Mouse (Mus musculus) G1E-ER4 (cell line): ENCODE results near the gene Ccdc120. TPM values are rescaled to one million over a fixed set of nuclear protein-coding genes. Genes with fewer than 3 reads are reported as not detected.
"Not testable (repeated sequence)": the region's sequence is repeated elsewhere in the genome, so short reads cannot be mapped to it uniquely, and the experiment has no call there.

Experiments used
- GATA1 ChIP-seq: IDR thresholded peaks from one replicate; pipeline ENCODE4 v1.8.0; 2012; ENCODE audit warnings: low read length, inconsistent platforms
- polyA plus RNA-seq: library from polyadenylated mRNA; stranded (reverse); fragments of >175 nt; gene quantifications from 2 replicates; pipeline ENCODE4 v1.2.3, GENCODE M21; 2012

The Ccdc120 gene
- polyA plus RNA-seq, 1 experiment = 11.4 TPM

GRCm38 (mm10) chrX:7725841-7726240 is 24.9 kb downstream of the Ccdc120 start:
- TF ChIP-seq GATA1 = no peak

DNA sequence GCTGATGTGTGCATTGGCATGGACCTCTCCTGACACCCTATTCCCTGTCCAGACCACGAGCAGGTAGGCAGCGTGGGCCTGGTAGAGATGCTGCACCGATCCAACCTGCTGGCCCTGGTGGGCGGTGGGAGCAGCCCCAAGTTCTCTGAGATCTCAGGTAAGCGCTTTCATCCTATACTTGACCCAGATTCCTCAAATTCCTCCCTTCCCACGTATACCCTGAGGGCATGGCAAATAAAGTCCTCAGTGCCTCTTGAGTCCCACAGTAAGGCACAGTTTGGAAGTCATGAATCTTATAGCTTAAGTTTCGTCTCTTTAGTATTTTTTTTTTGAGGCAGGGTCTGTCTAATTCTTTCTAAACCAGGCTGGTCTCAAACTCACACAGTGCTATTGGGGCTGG is 26.6 kb downstream of the Ccdc120 start:
- no peak for TF ChIP-seq GATA1

- TF ChIP-seq GATA1 = no peak
These were observed 28.0 kb downstream of the Ccdc120 start for GRCm38 (mm10) chrX:7722691-7723090.

- TF ChIP-seq GATA1 = no peak
These were observed 28.5 kb downstream of the Ccdc120 start for GRCm38 (mm10) chrX:7722282-7722611.

DNA sequence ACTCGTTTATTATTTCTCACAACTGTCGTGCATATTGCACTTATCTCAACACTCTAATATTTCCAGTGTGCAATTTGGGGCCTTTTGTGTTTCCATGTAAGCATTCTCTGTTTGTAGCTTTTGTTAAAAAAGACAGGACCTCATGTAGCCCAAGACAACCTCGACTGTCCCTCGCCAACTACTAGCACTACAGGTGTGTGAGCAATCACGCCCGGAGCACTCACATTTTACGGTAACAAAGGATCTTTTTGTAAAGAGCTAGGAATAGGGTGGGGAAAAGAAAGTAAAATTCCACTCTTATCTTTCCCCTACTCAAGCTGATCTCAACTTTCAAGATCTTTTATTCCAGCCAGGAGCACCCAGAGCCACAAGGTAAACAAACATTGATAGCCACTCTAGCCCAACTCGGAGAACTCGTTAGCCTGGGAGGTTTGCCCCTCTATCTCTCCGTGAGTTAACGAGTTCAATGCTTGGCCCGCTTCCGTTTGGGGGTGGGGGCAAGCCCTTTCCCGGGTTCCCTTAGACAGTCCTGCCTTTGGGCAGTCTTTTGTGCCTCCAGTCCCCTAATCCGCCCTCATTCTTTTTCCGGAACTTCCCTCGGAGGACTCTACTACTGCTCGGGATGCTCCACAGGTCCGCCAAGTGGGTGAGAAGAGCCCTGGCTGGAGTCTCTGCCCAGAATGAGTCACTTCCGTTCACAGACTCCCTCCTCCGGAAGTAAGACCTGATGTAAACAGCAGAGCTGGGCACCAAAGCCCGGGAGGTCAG is 29.0 kb downstream of the Ccdc120 start, which contains the start of gene Gm45208:
Gene Gm45208, plus strand, starts transcription at position 732 of the 768 bp plus-strand sequence.
- TF ChIP-seq GATA1 = no peak

- not testable (repeated sequence) for TF ChIP-seq GATA1
These were observed 36.4 kb downstream of the Ccdc120 start, which contains the start of gene Wdr45 for GRCm38 (mm10) chrX:7714135-7714899. Gene Wdr45, plus strand, starts transcription at chrX:7714333.

DNA sequence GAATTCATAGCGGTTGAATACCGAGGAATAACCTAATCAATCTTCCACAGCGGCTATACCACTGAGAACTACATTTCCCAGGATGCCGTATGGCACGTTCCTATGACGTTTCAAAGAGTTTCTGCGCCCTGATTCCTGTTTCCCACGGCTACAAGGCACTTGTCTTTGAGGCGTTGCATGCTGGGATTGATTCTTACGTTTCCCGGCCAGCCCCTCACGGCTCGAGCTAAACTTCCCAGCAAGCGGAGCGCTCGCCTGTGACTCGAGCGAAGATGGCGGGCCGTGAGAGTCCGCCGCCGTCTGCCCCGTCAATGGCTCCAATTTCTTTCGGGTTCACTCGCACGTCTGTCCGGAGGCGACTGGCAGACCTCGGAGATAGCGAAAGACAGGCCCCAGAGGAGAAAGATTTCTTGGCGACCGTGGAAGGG is 53.7 kb downstream of the Ccdc120 start, which contains the start of gene Gpkow:
Gene Gpkow, plus strand, starts transcription at position 178 of the 428 bp plus-strand sequence.
- TF ChIP-seq GATA1 = no peak

DNA sequence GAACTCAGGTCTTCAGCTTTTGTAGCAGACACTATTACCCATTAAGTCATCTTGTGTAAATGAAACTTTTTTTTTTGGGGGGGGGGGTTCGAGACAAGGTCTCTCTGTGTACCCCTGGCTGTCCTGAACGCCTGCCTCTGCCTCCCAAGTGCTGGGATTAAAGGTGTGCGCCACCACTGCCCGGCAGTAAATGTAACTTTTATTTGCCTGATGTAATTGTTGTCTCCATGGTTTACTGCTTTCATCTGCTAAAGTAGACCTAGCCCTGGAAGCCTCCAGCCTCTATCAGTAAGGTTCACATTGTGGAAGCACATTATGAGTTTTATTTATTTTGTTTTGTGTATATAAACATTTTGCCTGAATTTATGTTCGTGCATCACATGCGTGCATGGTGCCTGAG is 54.2 kb downstream of the Ccdc120 start:
- no peak for TF ChIP-seq GATA1

GRCm38 (mm10) chrX:7692862-7693261 is 57.8 kb downstream of the Ccdc120 start:
- no peak for TF ChIP-seq GATA1

- TF ChIP-seq GATA1 = no peak
These were observed 60.2 kb downstream of the Ccdc120 start for GRCm38 (mm10) chrX:7690486-7690885.

GRCm38 (mm10) chrX:7688321-7688720 is 62.4 kb downstream of the Ccdc120 start:
- TF ChIP-seq GATA1 = no peak

Other genes starting within 250 kb of the Ccdc120 start
- 0.21 and 0.60 TPM in 2 replicates for gene Foxp3, start 177.3 kb downstream of the Ccdc120 start, polyA plus RNA-seq
- gene Ppp1r3f, start 176.6 kb downstream of the Ccdc120 start, polyA plus RNA-seq = 1.9 and 2.3 TPM in 2 replicates
- gene Ccdc22, start 145.4 kb downstream of the Ccdc120 start, polyA plus RNA-seq = 31.8 and 33.6 TPM in 2 replicates
- gene Cacna1f, start 143.8 kb downstream of the Ccdc120 start, polyA plus RNA-seq = 0.02 and 0.10 TPM in 2 replicates
- gene Syp, start 112.4 kb downstream of the Ccdc120 start, polyA plus RNA-seq = 0.18 and 0.27 TPM in 2 replicates
- gene Prickle3, start 93.6 kb downstream of the Ccdc120 start, polyA plus RNA-seq = not detected in 2 replicates
- 8.9 and 13.9 TPM in 2 replicates for gene Plp2, start 79.5 kb downstream of the Ccdc120 start, polyA plus RNA-seq
- not detected in 2 replicates for gene Magix, start 69.7 kb downstream of the Ccdc120 start, polyA plus RNA-seq
- 6.1 and 9.3 TPM in 2 replicates for gene Gpkow, start 53.8 kb downstream of the Ccdc120 start, polyA plus RNA-seq
- 14.2 and 17.0 TPM in 2 replicates for gene Wdr45, start 36.6 kb downstream of the Ccdc120 start, polyA plus RNA-seq
- 1.5 and 4.7 TPM in 2 replicates for gene Gm45208, start 28.7 kb downstream of the Ccdc120 start, polyA plus RNA-seq
- 9.2 and 10.4 TPM in 2 replicates for gene Praf2, start 22.5 kb downstream of the Ccdc120 start, polyA plus RNA-seq
- gene Tfe3, start 11.7 kb upstream of the Ccdc120 start, polyA plus RNA-seq = 36.2 and 43.7 TPM in 2 replicates
- gene Gripap1, start 38.9 kb upstream of the Ccdc120 start, polyA plus RNA-seq = 23.3 and 28.3 TPM in 2 replicates
- gene Kcnd1, start 71.4 kb upstream of the Ccdc120 start, polyA plus RNA-seq = 0.22 and 0.31 TPM in 2 replicates
- 71.5 and 82.8 TPM in 2 replicates for gene Otud5, start 90.5 kb upstream of the Ccdc120 start, polyA plus RNA-seq
- gene Pim2, start 127.4 kb upstream of the Ccdc120 start, polyA plus RNA-seq = 14.2 and 14.5 TPM in 2 replicates
- gene Slc35a2, start 133.1 kb upstream of the Ccdc120 start, polyA plus RNA-seq = 60.7 and 69.5 TPM in 2 replicates
- gene Pqbp1, start 148.4 kb upstream of the Ccdc120 start, polyA plus RNA-seq = 179 and 197 TPM in 2 replicates
- 129 and 177 TPM in 2 replicates for gene Timm17b, start 148.5 kb upstream of the Ccdc120 start, polyA plus RNA-seq
- gene Gm10491, start 156.9 kb upstream of the Ccdc120 start, polyA plus RNA-seq = not detected in 2 replicates
- gene Gm10490, start 158.6 kb upstream of the Ccdc120 start, polyA plus RNA-seq = not detected in 2 replicates
- not detected in 2 replicates for gene Pcsk1n, start 168.9 kb upstream of the Ccdc120 start, polyA plus RNA-seq
- gene Eras, start 177.7 kb upstream of the Ccdc120 start, polyA plus RNA-seq = not detected in 2 replicates
- gene Hdac6, start 197.0 kb upstream of the Ccdc120 start, polyA plus RNA-seq = 2.6 and 3.2 TPM in 2 replicates
- 1,486 and 2,392 TPM in 2 replicates for gene Gata1, start 227.2 kb upstream of the Ccdc120 start, polyA plus RNA-seq